Mouse (Mus musculus) CH12.LX (cell line): ENCODE data around the gene Cep83. TPM values are rescaled to one million over a fixed set of nuclear protein-coding genes. Genes with fewer than 3 reads are reported as not detected.

Source experiments
- DNase-seq: peaks from one replicate; pipeline ENCODE4 v3.0.0-alpha.2; 2013; ENCODE audit errors: extremely low read depth
- H3K27ac ChIP-seq: 2 replicates; pipeline ENCODE4 v1.5.1; 2012; ENCODE audit warnings: low read depth, mild to moderate bottlenecking, control low read depth, moderate library complexity; ENCODE audit not compliant: insufficient read depth
- H3K27me3 ChIP-seq: replicated peaks from 2 replicates; pipeline ENCODE3; 2012; ENCODE audit warnings: inconsistent platforms
- H3K36me3 ChIP-seq, 2 experiments: replicated peaks in 1 of 2; 2 replicates each; pipeline versions ENCODE3 to v1.6.1; 2012; ENCODE audit warnings: inconsistent platforms in 1 of 2, low read length in 1 of 2, mild to moderate bottlenecking in 1 of 2, mixed read lengths in 1 of 2, moderate library complexity in 1 of 2; ENCODE audit not compliant: control insufficient read depth in 1 of 2, insufficient read depth in 1 of 2
- H3K4me1 ChIP-seq, 2 experiments: 2 replicates each; pipeline ENCODE4 v1.6.1; 2012; ENCODE audit warnings: inconsistent platforms in 1 of 2, moderate library complexity in 1 of 2; ENCODE audit not compliant: insufficient read depth in 2 of 2, control insufficient read depth in 1 of 2
- H3K4me2 ChIP-seq: 2 replicates; pipeline ENCODE4 v1.6.1; 2012; ENCODE audit warnings: low read depth, mild to moderate bottlenecking, control low read depth; ENCODE audit not compliant: poor library complexity, insufficient read depth, severe bottlenecking
- H3K4me3 ChIP-seq, 3 experiments: fragments of 150-350 bp in 1 of 3; sonication (generic) in 1 of 3; replicated peaks in 1 of 3; 2 replicates each; pipeline versions ENCODE3 to v1.5.1; 2011 to 2012; ENCODE audit warnings: low read depth in 2 of 3, low read length in 2 of 3, mild to moderate bottlenecking in 2 of 3, moderate library complexity in 2 of 3, control low read depth in 1 of 3, improper control_type of control experiment in 1 of 3, inconsistent platforms in 1 of 3, mixed read lengths in 1 of 3; ENCODE audit not compliant: poor library complexity in 1 of 3
- H3K79me2 ChIP-seq: replicated peaks from 2 replicates; pipeline ENCODE4 v1.6.1; 2012; ENCODE audit warnings: mild to moderate bottlenecking, moderate library complexity; ENCODE audit not compliant: control insufficient read depth, poor library complexity, insufficient read depth, severe bottlenecking; ENCODE audit errors: extremely low read depth
- H3K9ac ChIP-seq: 2 replicates; pipeline ENCODE4 v1.6.1; 2012; ENCODE audit warnings: low read depth, mild to moderate bottlenecking, control low read depth, moderate library complexity; ENCODE audit not compliant: insufficient read depth
- H3K9me3 ChIP-seq: replicated peaks from 2 replicates; pipeline ENCODE3; 2012; ENCODE audit warnings: low read length, inconsistent platforms, mixed read lengths
- BHLHE40 ChIP-seq: IDR thresholded peaks from 2 replicates; pipeline ENCODE4 v1.6.1; 2011; ENCODE audit warnings: mild to moderate bottlenecking, low read depth, low read length, improper control_type of control experiment
- CHD1 ChIP-seq: IDR thresholded peaks from 2 replicates; pipeline ENCODE4 v1.6.1; 2012; ENCODE audit warnings: low read depth, low read length, improper control_type of control experiment, inconsistent platforms
- CHD2 ChIP-seq: IDR thresholded peaks from 2 replicates; pipeline ENCODE4 v1.6.1; 2011; ENCODE audit warnings: low read length, improper control_type of control experiment
- CTCF ChIP-seq, 2 experiments: IDR thresholded peaks in 1 of 2; conservative IDR thresholded peaks in 1 of 2; 2 replicates each; pipeline ENCODE4 v1.5.1; 2011 to 2012; ENCODE audit warnings: low read depth in 2 of 2, low read length in 2 of 2, improper control_type of control experiment in 1 of 2, inconsistent platforms in 1 of 2, mild to moderate bottlenecking in 1 of 2, moderate library complexity in 1 of 2
- ELF1 ChIP-seq: IDR thresholded peaks from 2 replicates; pipeline ENCODE4 v1.6.1; 2014; ENCODE audit warnings: low read depth, mild to moderate bottlenecking, inconsistent platforms, low read length, improper control_type of control experiment
- EP300 ChIP-seq: IDR thresholded peaks from 2 replicates; pipeline ENCODE4 v1.6.1; 2011; ENCODE audit warnings: low read length, improper control_type of control experiment
- ETS1 ChIP-seq: conservative IDR thresholded peaks from 2 replicates; pipeline ENCODE4 v1.6.1; 2012; ENCODE audit warnings: low read depth, mild to moderate bottlenecking, inconsistent platforms, low read length, improper control_type of control experiment, moderate library complexity
- GABPA ChIP-seq: IDR thresholded peaks from 2 replicates; pipeline ENCODE4 v1.6.1; 2012; ENCODE audit warnings: low read depth, low read length, improper control_type of control experiment, inconsistent platforms; ENCODE audit not compliant: insufficient replicate concordance
- HCFC1 ChIP-seq: IDR thresholded peaks from 2 replicates; pipeline ENCODE4 v1.6.1; 2012; ENCODE audit warnings: low read depth, mild to moderate bottlenecking, inconsistent platforms, low read length, improper control_type of control experiment
- JUND ChIP-seq: conservative IDR thresholded peaks from 2 replicates; pipeline ENCODE4 v1.6.1; 2011; ENCODE audit warnings: low read depth, low read length, improper control_type of control experiment
- KAT2A ChIP-seq: IDR thresholded peaks from 2 replicates; pipeline ENCODE4 v1.6.1; 2012; ENCODE audit warnings: low read length, improper control_type of control experiment, inconsistent platforms; ENCODE audit not compliant: insufficient replicate concordance
- MAFK ChIP-seq: IDR thresholded peaks from 2 replicates; pipeline ENCODE4 v1.6.1; 2011; ENCODE audit warnings: low read length, improper control_type of control experiment; ENCODE audit not compliant: insufficient replicate concordance
- MAX ChIP-seq: IDR thresholded peaks from 2 replicates; pipeline ENCODE4 v1.6.1; 2011; ENCODE audit warnings: low read length, improper control_type of control experiment
- MAZ ChIP-seq: IDR thresholded peaks from 2 replicates; pipeline ENCODE4 v1.6.1; 2012; ENCODE audit warnings: low read depth, mild to moderate bottlenecking, inconsistent platforms, low read length, improper control_type of control experiment, moderate library complexity
- MEF2A ChIP-seq: IDR thresholded peaks from 2 replicates; pipeline ENCODE4 v1.6.1; 2014; ENCODE audit warnings: low read depth, mild to moderate bottlenecking, inconsistent platforms, low read length, improper control_type of control experiment, borderline replicate concordance
- MYC ChIP-seq: IDR thresholded peaks from 2 replicates; pipeline ENCODE4 v1.6.1; 2011; ENCODE audit warnings: low read depth, mild to moderate bottlenecking, improper control_type of control experiment, low read length
- NRF1 ChIP-seq: IDR thresholded peaks from 2 replicates; pipeline ENCODE4 v1.6.1; 2014; ENCODE audit warnings: low read depth, mild to moderate bottlenecking, inconsistent platforms, low read length, improper control_type of control experiment, moderate library complexity
- POLR2A ChIP-seq: IDR thresholded peaks from 2 replicates; pipeline ENCODE4 v1.6.1; 2011; ENCODE audit warnings: low read depth, mild to moderate bottlenecking, improper control_type of control experiment, low read length
- POLR2AphosphoS2 ChIP-seq: IDR thresholded peaks from 2 replicates; pipeline ENCODE4 v1.6.1; 2011; ENCODE audit warnings: low read depth, low read length, improper control_type of control experiment
- RAD21 ChIP-seq: IDR thresholded peaks from 2 replicates; pipeline ENCODE4 v1.6.1; 2011; ENCODE audit warnings: low read depth, mild to moderate bottlenecking, low read length, improper control_type of control experiment, moderate library complexity
- RCOR1 ChIP-seq: conservative IDR thresholded peaks from 2 replicates; pipeline ENCODE4 v1.6.1; 2012; ENCODE audit warnings: low read depth, mild to moderate bottlenecking, inconsistent platforms, low read length, improper control_type of control experiment
- SIN3A ChIP-seq: IDR thresholded peaks from 2 replicates; pipeline ENCODE4 v1.6.1; 2012; ENCODE audit warnings: low read length, improper control_type of control experiment, inconsistent platforms
- SMC3 ChIP-seq: IDR thresholded peaks from 2 replicates; pipeline ENCODE4 v1.6.1; 2011; ENCODE audit warnings: low read depth, low read length, improper control_type of control experiment
- TBP ChIP-seq: conservative IDR thresholded peaks from 2 replicates; pipeline ENCODE4 v1.6.1; 2011; ENCODE audit warnings: low read depth, low read length, improper control_type of control experiment
- USF2 ChIP-seq: conservative IDR thresholded peaks from 2 replicates; pipeline ENCODE4 v1.6.1; 2011; ENCODE audit warnings: low read depth, low read length, improper control_type of control experiment
- ZC3H11A ChIP-seq: IDR thresholded peaks from 2 replicates; pipeline ENCODE4 v1.6.1; 2012; ENCODE audit warnings: low read depth, mild to moderate bottlenecking, inconsistent platforms, low read length, improper control_type of control experiment
- ZKSCAN1 ChIP-seq: IDR thresholded peaks from 2 replicates; pipeline ENCODE4 v1.6.1; 2012; ENCODE audit warnings: low read depth, inconsistent platforms, low read length, improper control_type of control experiment, borderline replicate concordance
- ZNF384 ChIP-seq: IDR thresholded peaks from 2 replicates; pipeline ENCODE4 v1.6.1; 2012; ENCODE audit warnings: low read depth, low read length, improper control_type of control experiment, inconsistent platforms
- dilution Hi-C: fragments of 300-500 bp; cut with MboI; formaldehyde crosslinking; loops from 2 replicates; pipeline ENCODE4 v1.14.3; 2020; ENCODE audit warnings: low sequenced_read_pairs; ENCODE audit not compliant: extremely low pct_unique_long_range_greater_than_20kb, extremely low pct_ligation_motif_present
- in situ Hi-C: fragments of 300-500 bp; cut with MboI; formaldehyde crosslinking; loops from 3 replicates; pipeline ENCODE4 v1.14.3; 2019; ENCODE audit warnings: low sequenced_read_pairs, low pct_ligation_motif_present, low pct_unique_long_range_greater_than_20kb, mixed read lengths
- polyA plus RNA-seq: library from polyadenylated mRNA; unstranded; fragments of >175 nt; gene quantifications from 2 replicates; pipeline ENCODE4 v1.2.1, GENCODE M21; 2012; ENCODE audit warnings: low read depth; ENCODE audit not compliant: insufficient read length
- total RNA-seq, 2 experiments: library from RNA; depleted of rRNA; stranded (reverse); fragments of 300-350 nt in 1 of 2; fragments of >200 nt in 1 of 2; gene quantifications; 2 replicates each; pipeline ENCODE4 v1.2.3; 2012 to 2014

Cep83 gene
- total and polyA plus RNA-seq, 3 experiments, result 17.7 to 44.0 (median 32.1) TPM

- Histone ChIP-seq H3K4me3 (no peak overlapping the region), H3K27ac (no peak overlapping the region), H3K27me3 (no peaks in the 10 kb centered on the region), H3K4me1 (no peaks in the 10 kb centered on the region), H3K9me3 (no peaks in the 10 kb centered on the region), H3K4me2 (no peak overlapping the region), H3K9ac (no peak overlapping the region), H3K79me2 (no peaks in the 10 kb centered on the region), H3K36me3 (no peaks in the 10 kb centered on the region)
- dilution Hi-C loops (no loop called here), in situ Hi-C loops (no loop called here)
- no peak for DNase-seq
- TF ChIP-seq CHD1, result no peak
- TF ChIP-seq EP300, result no peak
- TF ChIP-seq USF2, result no peak
- no peak for TF ChIP-seq CHD2
- TF ChIP-seq KAT2A, result no peak
- TF ChIP-seq MEF2A, result no peak
- TF ChIP-seq CTCF (conservative IDR thresholded peaks at IDR 0.05 in 1 of 2, IDR thresholded peaks at IDR 0.05 in 1 of 2; ENCODE audit: low read depth in 2 of 2, low read length in 2 of 2), result no peak
- TF ChIP-seq ETS1, result no peak
- no peak for TF ChIP-seq MYC
- TF ChIP-seq RCOR1, result no peak
- TF ChIP-seq JUND, result no peak
- TF ChIP-seq GABPA, result no peak
- no peak for TF ChIP-seq POLR2A
- TF ChIP-seq SIN3A, result no peak
Measured at GRCm38 (mm10) chr10:94664036-94664435, 24.4 kb upstream of the Cep83 start.

GRCm38 (mm10) chr10:94664455-94664854, 24.0 kb upstream of the Cep83 start:
- Histone ChIP-seq H3K27me3 (no peaks in the 10 kb centered on the region), H3K4me1 (no peaks in the 10 kb centered on the region), H3K4me3 (no peak overlapping the region), H3K36me3 (no peaks in the 10 kb centered on the region), H3K9me3 (no peaks in the 10 kb centered on the region), H3K27ac (no peak overlapping the region), H3K79me2 (no peaks in the 10 kb centered on the region), H3K4me2 (no peak overlapping the region), H3K9ac (no peak overlapping the region)
- DNase-seq, result no peak
- dilution Hi-C loops, result no loop called here
- in situ Hi-C loops, result no loop called here
- no peak for TF ChIP-seq RCOR1
- TF ChIP-seq BHLHE40, result no peak
- TF ChIP-seq ZNF384, result no peak
- no peak for TF ChIP-seq NRF1
- TF ChIP-seq SMC3, result peak; percentile 57
- TF ChIP-seq CTCF (conservative IDR thresholded peaks at IDR 0.05 in 1 of 2, IDR thresholded peaks at IDR 0.05 in 1 of 2; ENCODE audit: low read depth in 2 of 2, low read length in 2 of 2), result peak in 1 of 2 experiments; percentile 59; a peak in 2 of 4 replicates
- TF ChIP-seq MYC, result peak; percentile 66
- peak; percentile 46 for TF ChIP-seq RAD21
- no peak for TF ChIP-seq POLR2AphosphoS2
- TF ChIP-seq MAFK, result no peak
- TF ChIP-seq ELF1, result no peak
- TF ChIP-seq MAZ, result no peak
- no peak for TF ChIP-seq HCFC1
- TF ChIP-seq EP300, result no peak
- TF ChIP-seq ZKSCAN1, result no peak
- peak; percentile 33; the same call in 1 of the 2 replicates for TF ChIP-seq JUND
- TF ChIP-seq KAT2A, result no peak
- no peak for TF ChIP-seq MAX
- no peak for TF ChIP-seq ZC3H11A
- TF ChIP-seq CHD2, result no peak
- TF ChIP-seq TBP, result no peak
- no peak for TF ChIP-seq SIN3A
- no peak for TF ChIP-seq USF2
